In genomic region chr7:98670831-98671230, GRCm38 (mm10) we compare ENCODE assay signal across 14 mouse cellular contexts.
"Had no signal": no experiment of that assay in that cellular context is flagged by ENCODE, and none has a peak within 500 bp of the region (broad histone marks: within the 10 kb centered on the region; RNA-seq: fewer than 3 reads in every experiment).

No protein-coding gene starts in this region.

- H3K4me1 ChIP-seq: midbrain, embryonic 15.5 days had no signal

- H3K27me3 ChIP-seq: liver, embryonic 13.5 days; midbrain, embryonic 12.5 days; midbrain, embryonic 15.5 days; neural tube, embryonic 13.5 days had no signal

- H3K27ac ChIP-seq: kidney, postnatal 0 days; layer of hippocampus, adult 2 months; liver, embryonic 13.5 days; midbrain, embryonic 12.5 days; midbrain, embryonic 15.5 days; neural tube, embryonic 13.5 days had no signal

- H3K9ac ChIP-seq: liver, embryonic 13.5 days; midbrain, embryonic 12.5 days; midbrain, embryonic 15.5 days; neural tube, embryonic 13.5 days had no signal

- H3K9me3 ChIP-seq: liver, embryonic 13.5 days; midbrain, embryonic 12.5 days; midbrain, embryonic 15.5 days; neural tube, embryonic 13.5 days had no signal

- ATAC-seq: midbrain, embryonic 15.5 days had no signal

- H3K36me3 ChIP-seq: liver, embryonic 13.5 days; midbrain, embryonic 12.5 days; midbrain, embryonic 15.5 days; neural tube, embryonic 13.5 days had no signal

- H3K4me3 ChIP-seq: layer of hippocampus, adult 2 months; liver, embryonic 13.5 days; megakaryocyte, embryonic 14.5 days; midbrain, embryonic 12.5 days; midbrain, embryonic 15.5 days; neural tube, embryonic 13.5 days had no signal

- DNase-seq: layer of hippocampus, adult 9-11 months; liver, embryonic 13.5 days; lung, adult 2 months; lung, postnatal 14 days; retina, postnatal 1 day; right cerebral cortex, postnatal 25 days; thymus, adult 2 months; thymus, postnatal 25 days had no signal

- H3K4me2 ChIP-seq: liver, embryonic 13.5 days; midbrain, embryonic 12.5 days; midbrain, embryonic 15.5 days; neural tube, embryonic 13.5 days had no signal
